Mouse (Mus musculus) testis, adult 2 months (tissue): ENCODE measurements at regions not wholly inside any gene's neighbourhood (a gene's known extent, or its start where the extent isn't known, plus 50 kb on each side); places are given as distances from the start of the nearest gene placed in this dataset.
A peak's percentile ranks its signal among the peaks of the same experiment; 100 is the strongest.

ENCODE experiments used
- H3K27ac ChIP-seq: fragments of 200-500 bp; 2 replicates; pipeline ENCODE4 v1.5.1; 2012; ENCODE audit warnings: low read depth, low read length; ENCODE audit not compliant: control insufficient read depth, insufficient read depth
- H3K27me3 ChIP-seq: fragments of 200-500 bp; 2 replicates; pipeline ENCODE4 v1.6.1; 2012; ENCODE audit warnings: mild to moderate bottlenecking, low read length, moderate library complexity; ENCODE audit not compliant: control insufficient read depth, insufficient read depth
- H3K36me3 ChIP-seq: fragments of 200-500 bp; 2 replicates; pipeline ENCODE4 v1.6.1; 2012; ENCODE audit warnings: mild to moderate bottlenecking, low read length; ENCODE audit not compliant: control insufficient read depth, insufficient read depth
- H3K4me1 ChIP-seq: fragments of 200-500 bp; 2 replicates; pipeline ENCODE4 v1.6.1; 2012; ENCODE audit warnings: low read length; ENCODE audit not compliant: control insufficient read depth, insufficient read depth
- H3K4me3 ChIP-seq: fragments of 200-500 bp; 2 replicates; pipeline ENCODE4 v1.5.1; 2012; ENCODE audit warnings: low read depth, mild to moderate bottlenecking, low read length, moderate library complexity, mixed read lengths; ENCODE audit not compliant: control insufficient read depth
- CTCF ChIP-seq: fragments of 200-500 bp; IDR thresholded peaks from 2 replicates; pipeline ENCODE4 v1.5.1; 2012; ENCODE audit warnings: low read depth, mild to moderate bottlenecking, inconsistent platforms, low read length, moderate library complexity; ENCODE audit not compliant: control insufficient read depth, insufficient read depth, insufficient replicate concordance
- POLR2A ChIP-seq: fragments of 200-500 bp; IDR thresholded peaks from 2 replicates; pipeline ENCODE4 v1.6.1; 2012; ENCODE audit warnings: low read depth, mild to moderate bottlenecking, inconsistent platforms, low read length, moderate library complexity; ENCODE audit not compliant: control insufficient read depth

DNA sequence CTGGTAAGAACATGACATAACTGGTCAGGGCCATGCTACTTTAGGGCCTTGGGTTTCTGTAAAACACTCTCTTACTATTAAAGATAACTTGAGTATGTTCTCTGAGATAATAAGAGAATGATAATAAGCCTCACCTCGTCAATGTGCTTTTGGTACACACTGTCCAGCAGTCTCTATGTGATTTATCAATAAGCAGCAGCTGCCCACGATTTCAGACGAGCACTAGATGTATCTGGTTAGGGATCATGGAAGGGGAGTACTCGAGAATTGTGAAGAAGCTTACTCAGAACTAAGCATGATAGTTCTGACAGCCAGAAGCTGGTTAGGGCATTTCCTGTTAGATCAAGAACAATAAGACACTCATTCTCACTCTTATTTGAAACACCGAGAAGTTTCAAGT is 53.8 kb downstream of the Neurod6 start:
- Histone ChIP-seq H3K4me1 (no peaks in the 10 kb centered on the region), H3K4me3 (no peak overlapping the region), H3K27ac (no peak overlapping the region), H3K27me3 (no peaks in the 10 kb centered on the region), H3K36me3 (no peaks in the 10 kb centered on the region)
- TF ChIP-seq CTCF (no peak), POLR2A (no peak)

DNA sequence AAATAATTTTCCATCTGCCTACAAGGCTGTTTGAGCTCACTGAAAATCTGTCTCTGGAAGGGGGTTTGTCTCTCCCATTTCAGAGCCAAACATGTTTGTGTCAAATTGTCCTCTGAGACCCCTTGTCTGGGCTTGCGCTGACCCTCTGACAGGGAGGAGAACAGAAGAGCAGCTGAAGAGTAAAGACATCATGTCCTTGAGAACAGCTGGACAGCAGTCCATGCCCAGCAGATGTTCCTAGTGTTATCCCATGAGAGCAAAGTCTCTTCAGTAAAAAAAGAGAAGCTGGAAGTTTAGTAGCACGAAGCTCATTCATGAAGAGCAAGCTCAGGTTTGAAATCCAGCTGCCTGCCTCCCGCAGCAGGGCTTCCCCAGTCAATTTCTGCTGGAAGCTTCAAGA is 60.7 kb downstream of the Neurod6 start:
- H3K27me3 ChIP-seq, result no peaks in the 10 kb centered on the region
- no peaks in the 10 kb centered on the region for H3K36me3 ChIP-seq
- no peak overlapping the region for H3K4me3 ChIP-seq
- no peaks in the 10 kb centered on the region; the same call in 1 of the 2 replicates for H3K4me1 ChIP-seq
- TF ChIP-seq CTCF (no peak), POLR2A (no peak)
- no peak overlapping the region for H3K27ac ChIP-seq

DNA sequence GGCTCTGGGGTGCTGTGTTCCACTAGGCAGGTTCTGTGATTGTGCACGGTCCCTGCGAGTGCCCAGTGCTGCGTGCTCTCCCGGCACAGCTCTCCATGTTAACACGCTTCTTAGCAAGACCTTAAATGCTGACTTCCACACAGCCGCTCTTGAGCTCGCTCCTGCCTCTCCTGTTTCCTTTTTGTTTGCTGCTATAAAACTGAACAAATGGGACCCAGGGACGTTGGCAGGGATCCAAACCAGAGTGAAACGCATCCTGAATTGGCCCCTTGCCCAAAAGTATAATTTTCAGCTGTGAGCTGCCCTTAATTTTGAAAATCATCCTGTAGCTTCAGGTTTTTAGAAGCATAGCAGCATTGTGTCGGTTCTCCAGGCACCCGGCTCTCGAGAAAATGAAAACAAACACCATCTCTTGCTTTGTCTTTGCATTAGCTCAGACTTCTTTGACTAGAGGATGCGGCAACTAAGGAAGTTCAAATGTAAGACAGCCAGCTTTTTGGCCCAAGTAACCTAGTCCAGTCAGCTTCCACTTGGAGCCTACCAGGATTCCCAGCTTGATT is 63.1 kb downstream of the Neurod6 start:
- peak overlapping the region; percentile 20 for H3K4me3 ChIP-seq
- no peak overlapping the region for H3K27ac ChIP-seq

DNA sequence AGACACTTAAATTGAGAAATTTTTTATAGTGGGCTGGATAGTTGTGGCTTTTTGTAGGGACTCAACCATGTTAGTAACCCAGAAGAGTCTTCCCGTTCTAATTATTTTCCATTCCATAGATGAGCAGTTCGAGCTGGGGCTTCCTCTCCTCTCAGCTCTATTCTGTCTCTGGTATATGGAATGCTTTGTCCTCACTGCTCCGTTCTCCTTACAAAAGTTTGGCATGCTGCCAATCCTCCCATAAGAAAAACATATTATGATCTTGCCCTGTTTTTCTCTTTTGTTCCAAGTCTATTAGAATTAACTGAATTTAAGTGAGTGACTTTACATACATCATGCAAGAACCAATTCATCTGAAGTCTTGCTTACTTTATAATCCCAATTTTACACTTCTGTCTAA is 70.7 kb downstream of the Neurod6 start:
- no peaks in the 10 kb centered on the region for H3K27me3 ChIP-seq
- H3K4me1 ChIP-seq, result no peaks in the 10 kb centered on the region
- no peaks in the 10 kb centered on the region for H3K36me3 ChIP-seq
- TF ChIP-seq POLR2A (no peak), CTCF (no peak)
- H3K4me3 ChIP-seq, result no peak overlapping the region
- no peak overlapping the region for H3K27ac ChIP-seq

More for the DNA sequence above, 63.1 kb downstream of the Neurod6 start:
- TF ChIP-seq POLR2A (no peak), CTCF (no peak)
- Histone ChIP-seq H3K27me3 (no peaks in the 10 kb centered on the region), H3K36me3 (no peaks in the 10 kb centered on the region), H3K4me1 (no peaks in the 10 kb centered on the region; the same call in 1 of the 2 replicates)

DNA sequence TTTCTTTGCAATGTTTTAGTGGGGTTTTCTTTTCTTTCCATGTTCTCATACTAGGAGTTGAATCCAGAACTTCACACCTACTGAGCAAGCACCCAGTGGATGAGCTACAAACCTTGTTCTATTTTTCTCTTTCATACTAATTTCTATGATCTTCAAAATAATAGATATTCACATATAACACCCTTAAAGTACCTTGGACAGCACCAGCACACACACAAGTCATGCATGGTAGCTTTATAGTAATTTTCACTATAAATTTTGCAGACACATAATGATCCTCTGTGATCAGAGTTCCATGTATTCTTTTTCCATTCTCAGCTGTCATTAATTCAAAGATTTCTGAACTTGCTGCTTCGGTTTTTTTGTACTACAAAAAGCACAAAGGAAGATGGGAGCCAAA is 71.1 kb downstream of the Neurod6 start:
- TF ChIP-seq CTCF (no peak), POLR2A (no peak)
- Histone ChIP-seq H3K27ac (no peak overlapping the region), H3K4me3 (no peak overlapping the region), H3K36me3 (no peaks in the 10 kb centered on the region), H3K4me1 (no peaks in the 10 kb centered on the region), H3K27me3 (no peaks in the 10 kb centered on the region)

DNA sequence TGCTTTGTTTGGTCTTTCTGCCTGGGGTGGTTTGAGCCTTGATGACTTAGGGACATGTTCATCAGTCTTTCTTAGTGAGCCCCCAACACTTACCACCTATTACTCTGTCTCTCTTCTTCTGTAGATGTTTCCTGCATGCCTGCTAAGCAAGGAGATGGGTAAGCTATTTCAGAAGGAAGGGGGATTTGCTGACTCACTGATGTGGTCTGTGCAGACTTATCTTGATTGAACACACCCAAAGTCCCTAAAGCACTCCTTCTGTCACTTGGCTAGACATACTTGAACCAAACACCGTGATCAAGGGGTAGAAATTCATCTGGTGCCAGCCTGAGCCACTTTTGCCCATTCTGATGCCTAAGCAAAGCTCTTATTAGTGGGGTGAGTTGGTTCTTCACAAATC is 72.0 kb downstream of the Neurod6 start:
- Histone ChIP-seq H3K27ac (no peak overlapping the region), H3K4me3 (no peak overlapping the region), H3K27me3 (no peaks in the 10 kb centered on the region), H3K4me1 (no peaks in the 10 kb centered on the region), H3K36me3 (no peaks in the 10 kb centered on the region)
- TF ChIP-seq POLR2A (no peak), CTCF (no peak)

DNA sequence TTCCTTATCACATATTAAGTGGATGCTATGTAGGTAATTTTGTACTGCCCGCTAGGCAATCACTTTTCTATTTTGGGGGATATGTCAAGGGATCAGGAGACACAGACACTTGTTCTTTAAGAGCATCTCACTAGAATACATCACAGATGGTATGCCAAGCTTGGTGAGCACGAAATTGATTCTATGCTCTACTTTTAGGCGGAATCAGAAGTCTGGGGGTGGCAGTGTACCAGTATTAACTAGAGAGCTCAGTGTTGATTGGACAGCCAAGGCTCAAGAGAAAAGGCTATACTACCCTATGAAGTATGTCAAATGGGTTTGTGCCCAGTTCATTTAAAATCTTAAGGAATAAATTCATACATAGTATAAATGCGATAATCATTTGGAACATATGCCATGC is 84.0 kb downstream of the Neurod6 start:
- Histone ChIP-seq H3K27ac (no peak overlapping the region), H3K36me3 (no peaks in the 10 kb centered on the region), H3K4me1 (no peaks in the 10 kb centered on the region), H3K27me3 (no peaks in the 10 kb centered on the region), H3K4me3 (no peak overlapping the region)
- TF ChIP-seq POLR2A (no peak), CTCF (no peak)

DNA sequence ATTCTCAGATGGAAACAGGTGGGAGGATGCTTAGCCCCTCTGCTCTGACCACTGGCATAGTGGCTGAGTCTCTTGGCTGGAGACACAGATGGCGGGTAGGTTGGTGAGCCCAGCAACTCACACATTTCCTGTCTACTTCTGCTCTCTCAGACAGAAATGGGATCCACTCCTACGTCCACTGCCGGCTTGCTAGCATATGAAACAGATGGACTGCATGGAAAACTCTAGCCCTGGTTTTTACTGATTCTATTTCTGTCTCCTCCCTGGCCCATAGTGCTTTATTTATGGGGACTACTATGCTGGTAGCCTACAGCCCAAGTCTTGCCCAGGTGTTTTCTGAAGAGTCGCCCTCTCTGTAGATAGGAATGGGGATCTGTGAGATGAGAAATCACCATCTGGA is 88.9 kb downstream of the Neurod6 start:
- Histone ChIP-seq H3K27ac (no peak overlapping the region), H3K4me1 (no peaks in the 10 kb centered on the region), H3K36me3 (no peaks in the 10 kb centered on the region), H3K27me3 (no peaks in the 10 kb centered on the region), H3K4me3 (no peak overlapping the region)
- TF ChIP-seq CTCF (no peak), POLR2A (no peak)
